Mouse (Mus musculus): ENCODE data around the gene Gabpb2.

DNA sequence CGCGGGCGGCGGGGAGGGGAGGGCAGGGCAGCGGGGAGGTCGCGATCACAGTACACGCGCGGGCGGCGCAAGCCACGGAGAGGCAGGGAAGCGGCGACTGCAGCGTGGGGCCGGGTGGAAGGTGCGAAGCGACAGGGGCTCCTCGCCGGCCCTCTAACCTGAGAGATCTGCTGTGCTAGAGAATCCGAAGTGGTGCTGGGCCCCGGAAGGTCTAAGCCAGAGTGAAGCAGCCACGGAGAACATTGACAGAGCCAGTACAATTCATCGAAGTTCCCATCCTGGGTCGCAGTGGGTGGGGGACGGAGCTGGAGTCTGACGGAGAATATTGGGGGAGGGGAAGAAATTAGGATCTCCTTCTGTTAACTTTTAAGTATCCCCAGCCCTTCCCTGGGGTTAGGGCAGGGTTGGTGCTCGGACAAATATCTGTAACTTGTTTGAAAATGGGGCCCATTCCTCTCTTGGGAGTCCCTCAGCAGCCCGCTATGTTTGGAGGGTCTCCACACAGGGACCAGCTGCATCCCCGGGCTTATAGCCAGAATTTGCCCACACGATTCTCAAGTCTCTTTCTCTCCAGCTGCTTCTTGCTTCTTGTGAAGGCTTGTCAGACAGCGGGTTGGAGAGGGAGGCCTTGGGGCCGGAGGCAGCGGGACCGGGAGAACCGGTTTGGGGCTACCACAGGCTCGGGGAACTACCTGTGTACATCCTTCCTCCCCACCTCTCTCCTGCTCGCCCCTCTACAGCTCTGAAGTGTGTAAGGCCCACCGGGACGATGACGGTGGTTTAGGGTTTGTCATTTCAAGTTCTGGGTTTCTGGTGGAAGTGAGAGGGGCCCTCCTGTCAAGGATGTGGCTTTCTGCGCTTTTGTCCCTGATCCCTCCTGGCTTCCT lies 11.4 kb upstream of the Gabpb2 start:
- TF ChIP-seq CTCF (IDR thresholded peaks at IDR 0.05; ENCODE audit: low read depth), result no peak
- TF ChIP-seq EP300 (IDR thresholded peaks at IDR 0.05; ENCODE audit: low read depth), result no peak
